Comparison of ENCODE assay signal across 8 mouse cellular contexts in the genomic region with DNA sequence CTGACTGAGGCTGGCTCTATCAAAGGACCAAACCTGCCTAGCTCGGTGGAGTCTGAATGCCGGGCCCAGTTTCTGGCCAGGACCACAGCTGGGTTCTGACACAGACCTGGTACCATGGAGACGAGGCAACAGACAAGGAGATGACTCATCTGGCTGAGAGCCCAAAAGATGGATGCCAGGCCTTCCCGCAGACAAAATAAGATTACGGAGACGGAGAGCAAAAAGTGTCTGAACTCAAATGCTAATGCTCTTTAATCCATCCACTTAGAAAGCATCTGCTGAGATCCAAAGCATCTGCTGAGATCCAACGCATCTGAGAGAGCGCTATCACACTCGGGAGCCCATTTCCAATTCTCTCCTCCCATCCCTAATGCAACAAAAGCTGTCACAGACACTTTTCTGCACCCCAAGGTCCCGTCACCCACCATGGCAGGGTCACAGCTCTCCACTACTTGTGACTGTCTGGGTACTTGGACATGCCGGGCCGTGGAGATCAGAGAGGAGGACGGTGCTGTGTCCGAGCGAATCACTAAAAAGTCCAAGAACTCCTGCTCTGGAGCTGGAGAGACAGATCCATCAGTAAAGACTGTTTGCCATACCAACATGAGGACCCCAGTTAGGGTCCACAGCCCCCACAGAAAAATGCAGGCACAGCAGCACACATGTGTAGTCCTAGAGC.
DNase-seq lines count a peak whose midpoint lies in the region; ATAC-seq and TF ChIP-seq lines count a peak whose summit lies in the region.

No protein-coding gene starts in this region.

- no peaks in the 10 kb centered on the region for H3K36me3 ChIP-seq in hindbrain, embryonic 13.5 days
- H3K36me3 ChIP-seq in hindbrain, embryonic 12.5 days = no peaks in the 10 kb centered on the region
- no peaks in the 10 kb centered on the region for H3K36me3 ChIP-seq in hindbrain, postnatal 0 days (ENCODE audit: insufficient read depth, low read length)

- H3K27me3 ChIP-seq in hindbrain, embryonic 13.5 days = 0 out of 2 replicates have a peak, but pooled peaks cover 11% of the 10 kb centered on the region
- peaks cover 4% of the 10 kb centered on the region for H3K27me3 ChIP-seq in hindbrain, embryonic 12.5 days
- no peaks in the 10 kb centered on the region for H3K27me3 ChIP-seq in hindbrain, postnatal 0 days (ENCODE audit: insufficient read depth, low read length)

- H3K4me2 ChIP-seq in hindbrain, embryonic 13.5 days = no peak overlapping the region
- no peak overlapping the region for H3K4me2 ChIP-seq in hindbrain, embryonic 12.5 days (replicated peaks)
- H3K4me2 ChIP-seq in hindbrain, postnatal 0 days (ENCODE audit: low read depth, low read length) = no peak overlapping the region

- peaks cover 53% of the 10 kb centered on the region for H3K4me1 ChIP-seq in hindbrain, embryonic 13.5 days (replicated peaks)
- H3K4me1 ChIP-seq in hindbrain, embryonic 12.5 days = peaks cover 32% of the 10 kb centered on the region
- H3K4me1 ChIP-seq in hindbrain, postnatal 0 days (ENCODE audit: insufficient read depth, low read length) = 0 out of 2 replicates have a peak, but pooled peaks cover 8% of the 10 kb centered on the region

- peak; percentile 85 to 89 for DNase-seq in adrenal gland, postnatal 36 days
- peak; percentile 78 to 89 for DNase-seq in frontal cortex, postnatal 36 days (ENCODE audit: low spot score in 2 of 2)
- peak; percentile 83 for DNase-seq in hindbrain, postnatal 0 days (ENCODE audit: low spot score)
- DNase-seq in lung, postnatal 36 days = peak; percentile 75
- peak; percentile 88 for DNase-seq in telencephalon, adult 2 months (ENCODE audit: low read depth, low spot score)
- DNase-seq in c-Kit-positive CD71-positive TER-119-positive erythroid progenitor cells, embryonic 14.5 days (ENCODE audit: low spot score) = no peak

- peak overlapping the region; percentile 44 for H3K27ac ChIP-seq in hindbrain, embryonic 13.5 days
- H3K27ac ChIP-seq in hindbrain, embryonic 12.5 days = no peak overlapping the region; the same call in 1 of the 2 replicates
- H3K27ac ChIP-seq in hindbrain, postnatal 0 days = no peak overlapping the region

- no peak for ATAC-seq in hindbrain, embryonic 13.5 days (ENCODE audit: low FRiP score)
- ATAC-seq in hindbrain, embryonic 12.5 days (ENCODE audit: low FRiP score) = no peak
- ATAC-seq in hindbrain, postnatal 0 days = peak; percentile 73

- no peaks in the 10 kb centered on the region for H3K9me3 ChIP-seq in hindbrain, embryonic 13.5 days
- no peaks in the 10 kb centered on the region for H3K9me3 ChIP-seq in hindbrain, embryonic 12.5 days (replicated peaks)
- H3K9me3 ChIP-seq in hindbrain, postnatal 0 days (ENCODE audit: low read length) = no peaks in the 10 kb centered on the region

- H3K4me3 ChIP-seq in hindbrain, embryonic 13.5 days = no peak overlapping the region
- H3K4me3 ChIP-seq in hindbrain, embryonic 12.5 days = no peak overlapping the region
- H3K4me3 ChIP-seq in hindbrain, postnatal 0 days (ENCODE audit: low read length) = no peak overlapping the region

- H3K9ac ChIP-seq in hindbrain, embryonic 13.5 days = no peak overlapping the region
- no peak overlapping the region for H3K9ac ChIP-seq in hindbrain, embryonic 12.5 days
- no peak overlapping the region for H3K9ac ChIP-seq in hindbrain, postnatal 0 days (replicated peaks; ENCODE audit: low read length)

- WGBS in hindbrain, embryonic 13.5 days = 63% methylated on average over 15 of the region's 15 CpGs
- WGBS in hindbrain, embryonic 12.5 days = 73% methylated on average over 15 of the region's 15 CpGs
- WGBS in hindbrain, postnatal 0 days = 40% methylated on average over 15 of the region's 15 CpGs

- TF ChIP-seq CTCF in hindbrain, postnatal 0 days (IDR thresholded peaks at IDR 0.05; ENCODE audit: low read depth) = no peak
